Mouse (Mus musculus) left cerebral cortex, adult 6 months (tissue): Measurements from ENCODE around the gene Trim38. TPM values are rescaled to one million over a fixed set of nuclear protein-coding genes. Genes with fewer than 3 reads are reported as not detected.

Experiments used
- long read RNA-seq, 2 experiments: library from polyadenylated mRNA; unstranded; transcript quantifications; one replicate each; pipeline ENCODE4 v2.0.0; 2019 to 2020
- polyA plus RNA-seq: library from polyadenylated mRNA; unstranded; fragments of <200 nt; fragmentation: Nextera tagmentation; gene quantifications from 2 replicates; pipeline ENCODE4 v1.2.3, GENCODE M21; 2021

The Trim38 gene
- not detected in 2 replicates for polyA plus RNA-seq
- long read RNA-seq, experiment 1 = 0 reads
- long read RNA-seq, experiment 2 = 0 reads

GRCm38 (mm10) chr13:23769613-23770012 is at the start of gene Trim38:
Gene Trim38, plus strand, starts transcription at chr13:23769913.

GRCm38 (mm10) chr13:23738677-23739068 is 31.0 kb upstream of the Trim38 start, which contains the start of gene Hist1h1c:
Gene Hist1h1c, plus strand, starts transcription at chr13:23738808.

GRCm38 (mm10) chr13:23745381-23746161 is 24.1 kb upstream of the Trim38 start, which contains the start of gene Hist1h3c:
Gene Hist1h3c, minus strand, starts transcription at chr13:23745602.

GRCm38 (mm10) chr13:23746201-23747080 is 23.3 kb upstream of the Trim38 start, which contains the start of gene Hist1h2bb:
Gene Hist1h2bb, plus strand, starts transcription at chr13:23746734.

GRCm38 (mm10) chr13:23750839-23751477 is 18.8 kb upstream of the Trim38 start, which contains the start of gene Hist1h2ab:
Gene Hist1h2ab, plus strand, starts transcription at chr13:23751126.

GRCm38 (mm10) chr13:23752067-23752741 is 17.5 kb upstream of the Trim38 start, which contains the start of gene Hist1h3b:
Gene Hist1h3b, plus strand, starts transcription at chr13:23752267.

GRCm38 (mm10) chr13:23756790-23757189 is 12.9 kb upstream of the Trim38 start, which contains the start of gene Hist1h4b:
Gene Hist1h4b, plus strand, starts transcription at chr13:23757013.

GRCm38 (mm10) chr13:23760972-23761864 is 8.5 kb upstream of the Trim38 start, which contains the start of gene Hist1h4a:
Gene Hist1h4a, minus strand, starts transcription at chr13:23761230.

GRCm38 (mm10) chr13:23761871-23762821 is 7.6 kb upstream of the Trim38 start, which contains the start of gene Hist1h3a:
Gene Hist1h3a, minus strand, starts transcription at chr13:23762386.

GRCm38 (mm10) chr13:23763586-23764323 is 6.0 kb upstream of the Trim38 start, which contains the start of gene Hist1h1a:
Gene Hist1h1a, plus strand, starts transcription at chr13:23763666.

GRCm38 (mm10) chr13:23806422-23807052 is 36.8 kb downstream of the Trim38 start, which contains the start of gene Slc17a2:
Gene Slc17a2, plus strand, starts transcription at chr13:23806993.

GRCm38 (mm10) chr13:23839308-23839707 is 69.6 kb downstream of the Trim38 start, which contains the start of gene Slc17a3:
Gene Slc17a3, plus strand, starts transcription at chr13:23839434.

Other genes with a start within 250 kb of the Trim38 start
- 37.4 and 58.8 TPM in 2 replicates for gene Hist1h4h, start 238.9 kb upstream of the Trim38 start, polyA plus RNA-seq
- 0.54 TPM in 1 of 2 replicates, not detected in the other for gene Hist1h2af, start 236.0 kb upstream of the Trim38 start, polyA plus RNA-seq
- not detected in 2 replicates for gene Hist1h3g, start 234.5 kb upstream of the Trim38 start, polyA plus RNA-seq
- 0.20 and 0.25 TPM in 2 replicates for gene Hist1h2bh, start 226.5 kb upstream of the Trim38 start, polyA plus RNA-seq
- gene Hist1h3f, start 225.9 kb upstream of the Trim38 start, polyA plus RNA-seq = 0.13 and 0.29 TPM in 2 replicates
- not detected in 2 replicates for gene Hist1h4f, start 218.3 kb upstream of the Trim38 start, polyA plus RNA-seq
- gene Hist1h1d, start 216.7 kb upstream of the Trim38 start, polyA plus RNA-seq = 0.02 and 0.05 TPM in 2 replicates
- 0.88 and 1.3 TPM in 2 replicates for gene Hist1h3e, start 207.5 kb upstream of the Trim38 start, polyA plus RNA-seq
- gene Hist1h2ae, start 198.7 kb upstream of the Trim38 start, polyA plus RNA-seq = 4.0 and 7.7 TPM in 2 replicates
- 1.3 and 2.6 TPM in 2 replicates for gene Hist1h2bg, start 198.5 kb upstream of the Trim38 start, polyA plus RNA-seq
- gene Hist1h2bf, start 195.7 kb upstream of the Trim38 start, polyA plus RNA-seq = 0.73 TPM in 1 of 2 replicates, not detected in the other
- gene Hist1h2ad, start 195.5 kb upstream of the Trim38 start, polyA plus RNA-seq = 0.59 TPM in 1 of 2 replicates, not detected in the other
- gene Hist1h3d, start 194.2 kb upstream of the Trim38 start, polyA plus RNA-seq = 0.18 and 0.33 TPM in 2 replicates
- gene Hist1h4d, start 188.3 kb upstream of the Trim38 start, polyA plus RNA-seq = 6.4 and 8.7 TPM in 2 replicates
- gene Hist1h2be, start 148.8 kb upstream of the Trim38 start, polyA plus RNA-seq = 3.2 TPM in 2 replicates
- 7.8 and 10.6 TPM in 2 replicates for gene Hist1h1e, start 147.4 kb upstream of the Trim38 start, polyA plus RNA-seq
- 0.88 and 1.6 TPM in 2 replicates for gene Hist1h2ac, start 86.0 kb upstream of the Trim38 start, polyA plus RNA-seq
- 101 and 115 TPM in 2 replicates for gene Hist1h2bc, start 85.7 kb upstream of the Trim38 start, polyA plus RNA-seq
- gene Hist1h1t, start 74.1 kb upstream of the Trim38 start, polyA plus RNA-seq = not detected in 2 replicates
- gene Hist1h4c, start 71.5 kb upstream of the Trim38 start, polyA plus RNA-seq = 2.1 and 4.0 TPM in 2 replicates
- 3.9 and 4.3 TPM in 2 replicates for gene Hfe, start 59.1 kb upstream of the Trim38 start, polyA plus RNA-seq
- 7.4 and 7.6 TPM in 2 replicates for gene Hist1h1c, start 31.1 kb upstream of the Trim38 start, polyA plus RNA-seq
- gene Hist1h3c, start 24.3 kb upstream of the Trim38 start, polyA plus RNA-seq = 0.53 TPM in 1 of 2 replicates, not detected in the other
- gene Hist1h2bb, start 23.2 kb upstream of the Trim38 start, polyA plus RNA-seq = 0.45 TPM in 1 of 2 replicates, not detected in the other
- 2.6 and 2.8 TPM in 2 replicates for gene Hist1h2ab, start 18.8 kb upstream of the Trim38 start, polyA plus RNA-seq
- 0.40 TPM in 1 of 2 replicates, not detected in the other for gene Hist1h3b, start 17.6 kb upstream of the Trim38 start, polyA plus RNA-seq
- gene Hist1h4b, start 12.9 kb upstream of the Trim38 start, polyA plus RNA-seq = not detected in 2 replicates
- gene Hist1h4a, start 8.7 kb upstream of the Trim38 start, polyA plus RNA-seq = 0.47 TPM in 1 of 2 replicates, not detected in the other
- not detected in 2 replicates for gene Hist1h3a, start 7.5 kb upstream of the Trim38 start, polyA plus RNA-seq
- not detected in 2 replicates for gene Hist1h1a, start 6.2 kb upstream of the Trim38 start, polyA plus RNA-seq
- not detected in 2 replicates for gene Slc17a2, start 37.1 kb downstream of the Trim38 start, polyA plus RNA-seq
- gene Slc17a3, start 69.5 kb downstream of the Trim38 start, polyA plus RNA-seq = not detected in 2 replicates
- not detected in 2 replicates for gene Slc17a1, start 97.8 kb downstream of the Trim38 start, polyA plus RNA-seq
- not detected in 2 replicates for gene Slc17a4, start 145.1 kb downstream of the Trim38 start, polyA plus RNA-seq
- not detected in 2 replicates for gene Hist1h2ba, start 164.2 kb downstream of the Trim38 start, polyA plus RNA-seq
- gene Hist1h2aa, start 164.5 kb downstream of the Trim38 start, polyA plus RNA-seq = not detected in 2 replicates
- 0.38 TPM in 1 of 2 replicates, not detected in the other for gene Scgn, start 221.3 kb downstream of the Trim38 start, polyA plus RNA-seq